Mouse (Mus musculus) activated CD4-positive, CD25-positive, alpha-beta regulatory T cell, adult 4 months (primary cell): ENCODE results near the gene Plcb3. TPM values are rescaled to one million over a fixed set of nuclear protein-coding genes. Genes with fewer than 3 reads are reported as not detected.

ENCODE experiments used
- ATAC-seq: one replicate; pipeline ENCODE4 v1.8.0; 2017
- polyA plus RNA-seq, 2 experiments: library from polyadenylated mRNA; unstranded; fragments of 100-300 nt; shearing (Covaris generic); gene quantifications; one replicate each; pipeline ENCODE4 v1.2.1; 2017

Plcb3 gene
- polyA plus RNA-seq, 2 experiments from 2014 or later, result 3.2 to 5.1 TPM

GRCm38 (mm10) chr19:6939106-6940002 lies 36.9 kb downstream of the Plcb3 start:
- ATAC-seq, result no peak

- no peak for ATAC-seq
These were observed 38.5 kb downstream of the Plcb3 start for GRCm38 (mm10) chr19:6937541-6938465.

DNA sequence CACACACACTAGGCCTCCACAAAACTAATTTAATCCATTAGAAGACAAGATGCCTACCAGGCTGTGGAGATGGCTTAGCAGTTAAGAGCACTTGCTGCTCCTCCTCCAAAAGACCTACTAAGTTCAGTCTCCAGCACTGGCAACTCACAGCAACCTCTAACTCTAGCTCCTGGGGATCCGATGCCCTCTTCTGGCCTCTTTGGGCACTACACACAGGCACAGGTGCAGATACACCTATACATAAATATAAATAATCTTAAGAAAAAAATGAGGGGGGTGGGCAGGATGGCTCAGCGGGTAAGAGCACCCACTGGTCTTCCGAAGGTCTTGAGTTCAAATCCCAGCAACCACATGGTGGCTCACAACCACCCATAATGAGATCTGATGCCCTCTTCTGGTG lies 40.0 kb downstream of the Plcb3 start:
- no peak for ATAC-seq

DNA sequence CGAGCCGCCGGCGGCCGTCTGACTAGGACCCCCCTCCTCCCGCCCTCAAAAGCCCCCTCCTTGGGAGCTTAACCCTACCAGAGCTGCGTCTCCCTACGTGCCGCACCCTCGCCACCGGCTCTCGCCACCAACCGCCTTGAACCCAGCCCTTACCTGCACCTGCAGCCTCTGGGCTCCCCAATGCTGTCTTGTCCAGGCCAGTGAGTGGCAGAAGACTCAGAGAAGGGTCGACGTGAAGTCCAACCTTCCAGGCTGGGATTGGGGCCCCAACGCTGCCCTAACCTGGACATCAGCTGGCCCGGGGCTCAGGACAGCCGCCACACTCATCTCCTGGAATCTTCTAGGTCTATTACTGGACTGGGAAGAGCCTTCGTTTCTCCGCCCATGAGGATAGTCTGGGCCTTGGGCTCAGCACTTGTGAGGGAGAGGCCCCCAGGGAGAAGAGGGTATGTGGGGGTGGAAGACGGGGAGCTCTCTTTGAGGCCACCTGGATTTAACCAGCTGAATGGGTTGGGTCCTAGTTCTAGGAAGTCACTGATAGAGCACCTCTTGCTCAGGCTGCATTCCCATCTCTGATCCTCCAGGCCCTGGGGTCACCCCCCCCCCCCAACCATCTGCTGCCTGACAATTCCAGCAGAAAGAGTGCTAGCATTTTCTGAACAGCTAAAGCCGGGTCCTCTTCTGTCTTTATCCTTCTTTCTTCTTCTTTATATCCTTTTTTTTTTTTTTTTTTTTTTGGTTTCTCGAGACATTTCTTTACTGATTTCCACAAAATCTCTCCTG lies 41.9 kb downstream of the Plcb3 start, which contains the start of gene Kcnk4:
Kcnk4 (minus strand) TSS at position 321 of the 783 bp plus-strand sequence.
- no peak for ATAC-seq

- no peak for ATAC-seq
These were observed 42.7 kb downstream of the Plcb3 start for GRCm38 (mm10) chr19:6933436-6934194.

DNA sequence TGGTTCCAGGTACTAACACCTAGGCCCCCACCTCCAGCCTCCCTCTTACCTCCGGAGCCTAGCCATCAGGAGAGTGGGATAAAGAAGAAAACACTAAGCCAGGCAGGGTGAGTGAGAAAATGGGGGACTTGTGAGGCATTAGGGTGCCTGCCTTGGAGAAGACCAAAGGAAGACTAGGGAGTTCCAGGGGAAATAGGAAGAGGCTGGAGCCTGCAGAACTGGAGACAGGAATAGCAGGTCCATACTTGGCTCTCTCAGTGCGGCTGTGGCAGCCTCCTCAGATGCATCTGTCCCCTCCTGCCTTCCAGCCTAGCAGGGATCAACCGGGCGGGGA lies 43.2 kb downstream of the Plcb3 start:
- no peak for ATAC-seq

- no peak for ATAC-seq
These were observed 44.3 kb downstream of the Plcb3 start for GRCm38 (mm10) chr19:6932018-6932417.

DNA sequence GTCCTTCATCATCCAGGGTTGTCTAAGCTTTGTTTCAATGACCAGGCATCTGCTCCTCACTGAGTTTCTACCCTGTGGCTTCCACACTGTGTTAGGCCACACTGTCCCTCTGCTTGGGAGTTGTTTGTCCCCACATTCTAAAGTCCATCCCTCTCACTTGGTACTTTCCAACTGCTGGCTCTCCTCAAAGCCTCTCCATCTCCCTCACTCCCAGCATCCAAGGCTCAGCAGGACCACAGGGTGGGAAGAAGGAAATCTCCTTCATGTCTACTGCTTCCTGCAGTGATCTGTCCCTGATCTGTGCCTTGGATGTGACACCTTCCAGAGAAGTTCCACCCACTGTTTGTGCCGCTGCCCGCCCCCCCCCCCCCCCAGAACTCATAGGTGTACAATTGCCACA lies 45.3 kb downstream of the Plcb3 start:
- ATAC-seq, result no peak

GRCm38 (mm10) chr19:6928080-6928479 lies 48.2 kb downstream of the Plcb3 start:
- no peak for ATAC-seq

DNA sequence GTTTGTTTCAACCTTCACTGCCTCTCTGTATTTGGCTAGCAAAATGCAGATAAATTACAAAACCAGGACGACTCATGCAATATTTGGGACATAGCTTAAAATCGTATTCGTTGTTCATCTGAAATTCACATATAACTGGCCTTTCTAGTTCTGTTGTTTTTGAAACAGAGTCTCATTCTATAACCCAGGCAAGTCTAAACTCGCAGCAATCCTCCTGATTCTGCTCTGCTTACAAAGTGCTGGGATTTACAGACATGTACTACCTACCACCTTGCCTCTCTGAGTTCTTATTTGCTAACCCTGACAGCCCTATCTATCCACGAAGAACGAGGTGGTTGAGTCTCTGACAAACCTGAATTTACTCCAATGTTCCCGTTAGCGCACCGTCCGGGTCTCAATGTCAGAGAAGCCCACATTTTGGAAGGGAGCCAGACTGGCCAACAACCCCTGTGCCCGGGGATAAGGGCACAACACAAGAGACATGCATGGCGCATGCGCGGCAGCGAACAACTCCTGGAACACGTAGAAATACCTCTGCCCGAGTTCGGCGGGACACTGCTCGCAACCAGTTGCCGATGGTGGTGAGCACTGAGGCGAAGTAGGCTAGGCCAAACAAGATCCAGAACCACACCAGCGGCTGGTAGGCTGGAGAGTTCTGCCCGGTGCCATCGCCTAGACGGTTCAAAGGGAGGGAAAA lies 49.6 kb downstream of the Plcb3 start:
- no peak for ATAC-seq

DNA sequence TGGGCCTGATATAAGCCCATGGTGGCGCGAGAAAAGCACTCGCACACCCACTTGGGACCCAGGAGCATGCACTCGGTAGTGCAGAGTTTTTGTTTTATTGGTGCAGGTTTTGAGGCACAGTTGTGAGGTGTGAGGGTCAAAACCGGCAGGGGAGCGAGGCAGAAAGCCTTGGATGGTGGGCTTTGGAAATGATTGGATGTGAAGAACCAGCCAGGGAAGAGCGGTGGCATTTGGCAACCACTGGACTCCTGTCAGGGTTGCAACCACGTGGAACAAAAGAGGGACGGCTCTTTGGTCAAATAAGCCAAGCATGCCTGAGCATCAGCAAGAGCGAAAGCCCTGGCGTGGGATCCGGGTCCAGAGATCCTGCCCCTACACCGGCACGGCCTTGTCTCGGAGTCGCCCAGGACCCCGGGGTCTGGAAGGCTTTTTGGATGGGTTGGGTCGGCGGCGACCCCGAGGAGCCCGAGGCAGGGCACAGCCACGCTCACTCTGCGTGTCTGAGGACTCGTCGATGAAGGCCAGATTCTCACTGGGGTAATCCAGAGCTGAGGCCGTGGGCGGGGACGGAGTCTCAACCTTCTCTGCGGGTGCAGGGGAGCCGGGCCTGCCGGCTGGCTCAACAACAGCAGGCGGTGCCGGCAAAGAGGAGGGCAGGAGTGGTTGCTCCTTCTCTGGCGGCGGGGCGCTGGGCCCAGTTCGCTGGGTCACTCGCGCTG lies 50.5 kb downstream of the Plcb3 start:
- ATAC-seq, result no peak

GRCm38 (mm10) chr19:6925307-6925573 lies 51.0 kb downstream of the Plcb3 start, which contains the start of gene Catsperz:
Gene Catsperz, minus strand, starts transcription at chr19:6925380.
- ATAC-seq, result no peak

DNA sequence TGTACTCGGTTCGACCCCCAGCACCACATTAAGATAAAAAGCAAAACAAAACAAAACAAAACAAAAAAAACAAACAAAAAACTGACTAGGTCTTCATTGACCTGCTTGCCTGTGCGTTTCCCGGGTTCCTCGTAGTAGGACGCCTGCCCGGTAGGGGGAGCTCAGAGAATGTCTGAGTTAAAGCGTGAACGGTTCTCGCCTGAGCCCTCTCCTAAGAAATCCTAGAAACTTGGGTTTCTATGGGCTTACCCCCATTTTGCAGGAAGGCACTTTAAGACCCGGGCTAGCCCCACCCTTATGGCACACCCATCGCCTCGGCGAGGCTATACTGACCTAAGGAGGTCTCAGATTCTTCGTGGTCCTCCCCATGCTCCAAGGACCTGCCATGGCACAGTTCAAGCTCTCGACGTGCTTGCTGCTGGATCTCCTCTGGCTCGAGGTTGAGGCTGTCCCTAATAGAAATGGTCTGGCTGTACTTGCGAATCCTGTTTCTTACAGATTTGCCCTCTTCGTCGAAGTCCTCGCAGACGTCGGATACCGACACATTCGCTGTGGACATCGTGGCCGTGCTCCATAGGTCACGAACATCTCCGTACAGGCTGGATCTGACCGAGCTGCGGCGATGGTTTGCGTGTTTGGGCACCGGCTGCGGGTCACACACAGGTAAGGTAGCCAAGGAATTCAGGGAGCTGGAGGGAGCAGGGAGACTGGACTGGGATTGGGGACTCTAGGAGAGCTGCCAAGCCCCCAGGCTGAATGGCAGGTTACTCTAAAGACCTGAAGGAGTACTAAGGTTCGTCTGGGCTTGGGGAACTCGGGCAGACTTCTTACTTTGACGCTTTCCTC lies 51.6 kb downstream of the Plcb3 start:
- no peak for ATAC-seq

DNA sequence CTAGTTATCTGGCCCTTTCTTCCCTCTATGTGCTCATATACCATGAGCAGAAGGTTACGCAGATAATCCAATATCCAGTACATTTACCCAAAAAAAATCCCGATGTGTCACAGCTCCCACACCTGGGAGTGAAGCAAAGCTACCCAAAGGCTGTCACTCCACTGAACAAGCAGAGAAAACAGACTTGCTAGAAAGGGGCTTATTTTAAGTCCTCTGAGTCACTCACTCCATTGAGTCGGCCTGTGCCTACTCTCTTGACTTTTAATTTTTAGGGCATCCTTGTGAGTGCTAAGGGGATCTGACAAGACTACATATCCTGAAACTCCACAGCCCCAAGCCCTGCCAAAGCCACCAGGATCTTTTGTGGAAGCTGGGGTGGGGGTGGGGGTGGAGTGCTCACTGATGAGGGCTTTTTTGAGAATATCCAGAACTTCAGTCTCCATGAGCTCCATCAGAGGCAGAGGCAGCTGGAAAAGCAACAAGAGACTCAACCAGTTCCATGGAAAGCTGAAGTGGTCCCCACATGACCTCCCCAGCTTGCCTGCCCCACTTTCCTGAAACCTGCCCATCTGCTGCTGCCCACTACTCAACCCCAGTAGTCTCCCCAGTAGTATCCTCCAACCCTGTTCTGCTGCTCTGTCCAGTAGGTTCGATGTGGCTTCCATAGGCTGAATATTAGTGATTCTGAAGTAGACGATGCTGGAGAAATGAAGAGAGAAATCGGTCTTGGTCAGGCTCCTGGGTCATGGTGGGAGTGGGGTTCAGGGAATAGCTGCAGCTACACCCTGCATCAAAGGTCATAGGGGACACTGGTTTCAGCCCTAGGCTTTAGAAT lies 53.2 kb downstream of the Plcb3 start:
- no peak for ATAC-seq

DNA sequence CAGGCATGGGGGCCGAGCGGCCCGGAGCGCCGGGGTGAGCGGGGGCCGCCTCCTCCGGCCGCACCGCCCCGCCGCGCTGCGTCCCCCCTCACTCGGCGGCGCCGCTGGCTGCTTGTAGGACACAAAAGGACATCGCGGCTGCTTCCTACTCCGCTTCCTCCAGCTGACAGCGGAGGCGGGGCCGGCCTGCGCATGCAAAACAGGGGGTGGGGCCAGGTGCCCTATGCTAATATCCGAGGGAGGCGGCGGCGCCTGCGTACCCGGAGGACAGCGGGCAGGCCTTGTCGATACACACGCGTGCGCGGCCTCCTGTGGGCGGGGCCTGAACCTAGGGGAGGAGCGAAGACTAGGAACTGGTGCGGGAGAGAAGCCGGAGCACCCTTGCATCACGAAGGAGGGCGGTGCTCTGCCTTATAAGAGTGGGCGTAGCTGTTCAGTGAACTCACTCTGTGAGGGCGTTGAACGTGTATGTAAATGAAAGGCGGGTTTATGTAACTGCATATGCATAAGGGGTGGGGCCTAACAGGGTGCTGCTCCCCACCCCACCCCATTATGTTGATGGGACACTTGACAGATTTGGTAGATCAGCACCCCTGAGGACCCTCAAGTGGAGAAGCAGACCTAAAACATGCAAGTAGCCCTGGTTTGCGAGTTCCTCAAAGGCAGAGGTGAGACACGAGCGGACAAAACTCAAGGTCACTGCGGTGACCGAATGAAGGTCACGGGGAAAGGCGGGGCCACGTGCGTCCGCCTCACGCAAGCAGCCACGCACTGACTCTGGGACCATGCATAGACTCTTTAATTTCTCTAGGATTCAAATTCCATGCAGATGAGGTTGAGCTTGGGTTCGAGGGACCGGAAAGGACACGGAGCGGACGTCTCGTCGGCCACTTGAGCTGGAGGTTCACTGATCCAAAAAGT lies 54.4 kb downstream of the Plcb3 start, which contains the start of gene Esrra:
Esrra (minus strand) TSS at position 167 of the 921 bp plus-strand sequence.
- ATAC-seq, result peak; percentile 93

DNA sequence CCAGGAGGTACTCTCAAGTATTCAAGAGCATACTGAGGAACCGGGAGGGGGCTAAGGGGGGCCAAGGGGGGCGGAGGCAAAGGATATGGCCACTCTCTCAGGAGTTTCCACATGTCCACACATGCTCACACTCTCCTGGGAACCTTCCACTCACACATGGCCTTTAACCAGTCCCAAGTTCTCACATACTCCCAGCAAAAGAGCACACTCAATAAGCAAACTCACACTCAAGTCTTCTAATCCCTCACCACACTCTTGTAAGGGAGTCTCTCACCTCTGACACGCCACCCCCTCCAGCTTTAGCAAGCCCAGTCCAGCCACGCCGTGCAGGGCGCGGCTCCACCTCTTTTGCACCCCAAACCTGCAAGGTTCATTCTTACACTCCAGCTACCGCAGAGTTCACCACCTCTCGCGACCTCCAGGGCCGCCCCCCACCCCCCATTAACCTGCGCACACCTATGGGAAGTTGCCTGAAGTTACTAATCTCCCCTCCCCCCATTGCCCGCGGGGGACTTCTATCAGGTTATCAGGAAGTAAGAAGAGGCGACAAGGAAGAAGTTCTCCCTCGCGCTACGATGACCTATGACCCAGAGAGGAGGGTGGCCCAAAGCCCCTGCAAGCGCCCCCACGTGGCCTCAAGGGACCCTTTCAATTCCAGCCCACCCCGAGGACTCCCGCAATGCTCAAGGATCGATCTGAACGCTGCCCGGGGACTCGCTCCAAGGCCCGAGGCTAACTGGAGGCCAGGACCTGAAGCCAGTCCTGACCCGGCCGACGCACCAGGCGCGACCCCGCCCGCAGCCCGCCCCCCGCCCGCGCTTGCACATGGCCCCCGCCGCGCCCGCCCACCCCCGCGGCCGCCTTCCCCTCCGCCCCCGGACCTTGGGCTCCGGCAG lies 55.3 kb downstream of the Plcb3 start:
- no peak for ATAC-seq
